Mouse (Mus musculus) CH12.LX (cell line): Measurements from ENCODE around the gene Asap2. TPM values are rescaled to one million over a fixed set of nuclear protein-coding genes. Genes with fewer than 3 reads are reported as not detected.

Source experiments
- DNase-seq: peaks from one replicate; pipeline ENCODE4 v3.0.0-alpha.2; 2013; ENCODE audit errors: extremely low read depth
- H3K27ac ChIP-seq: 2 replicates; pipeline ENCODE4 v1.5.1; 2012; ENCODE audit warnings: low read depth, mild to moderate bottlenecking, control low read depth, moderate library complexity; ENCODE audit not compliant: insufficient read depth
- H3K27me3 ChIP-seq: replicated peaks from 2 replicates; pipeline ENCODE3; 2012; ENCODE audit warnings: inconsistent platforms
- H3K36me3 ChIP-seq, 2 experiments: replicated peaks in 1 of 2; 2 replicates each; pipeline versions ENCODE3 to v1.6.1; 2012; ENCODE audit warnings: inconsistent platforms in 1 of 2, low read length in 1 of 2, mild to moderate bottlenecking in 1 of 2, mixed read lengths in 1 of 2, moderate library complexity in 1 of 2; ENCODE audit not compliant: control insufficient read depth in 1 of 2, insufficient read depth in 1 of 2
- H3K4me1 ChIP-seq, 2 experiments: 2 replicates each; pipeline ENCODE4 v1.6.1; 2012; ENCODE audit warnings: inconsistent platforms in 1 of 2, moderate library complexity in 1 of 2; ENCODE audit not compliant: insufficient read depth in 2 of 2, control insufficient read depth in 1 of 2
- H3K4me2 ChIP-seq: 2 replicates; pipeline ENCODE4 v1.6.1; 2012; ENCODE audit warnings: low read depth, mild to moderate bottlenecking, control low read depth; ENCODE audit not compliant: poor library complexity, insufficient read depth, severe bottlenecking
- H3K4me3 ChIP-seq, 3 experiments: fragments of 150-350 bp in 1 of 3; sonication (generic) in 1 of 3; replicated peaks in 1 of 3; 2 replicates each; pipeline versions ENCODE3 to v1.5.1; 2011 to 2012; ENCODE audit warnings: low read depth in 2 of 3, low read length in 2 of 3, mild to moderate bottlenecking in 2 of 3, moderate library complexity in 2 of 3, control low read depth in 1 of 3, improper control_type of control experiment in 1 of 3, inconsistent platforms in 1 of 3, mixed read lengths in 1 of 3; ENCODE audit not compliant: poor library complexity in 1 of 3
- H3K79me2 ChIP-seq: replicated peaks from 2 replicates; pipeline ENCODE4 v1.6.1; 2012; ENCODE audit warnings: mild to moderate bottlenecking, moderate library complexity; ENCODE audit not compliant: control insufficient read depth, poor library complexity, insufficient read depth, severe bottlenecking; ENCODE audit errors: extremely low read depth
- H3K9ac ChIP-seq: 2 replicates; pipeline ENCODE4 v1.6.1; 2012; ENCODE audit warnings: low read depth, mild to moderate bottlenecking, control low read depth, moderate library complexity; ENCODE audit not compliant: insufficient read depth
- H3K9me3 ChIP-seq: replicated peaks from 2 replicates; pipeline ENCODE3; 2012; ENCODE audit warnings: low read length, inconsistent platforms, mixed read lengths
- BHLHE40 ChIP-seq: IDR thresholded peaks from 2 replicates; pipeline ENCODE4 v1.6.1; 2011; ENCODE audit warnings: mild to moderate bottlenecking, low read depth, low read length, improper control_type of control experiment
- CHD1 ChIP-seq: IDR thresholded peaks from 2 replicates; pipeline ENCODE4 v1.6.1; 2012; ENCODE audit warnings: low read depth, low read length, improper control_type of control experiment, inconsistent platforms
- CHD2 ChIP-seq: IDR thresholded peaks from 2 replicates; pipeline ENCODE4 v1.6.1; 2011; ENCODE audit warnings: low read length, improper control_type of control experiment
- CTCF ChIP-seq, 2 experiments: IDR thresholded peaks in 1 of 2; conservative IDR thresholded peaks in 1 of 2; 2 replicates each; pipeline ENCODE4 v1.5.1; 2011 to 2012; ENCODE audit warnings: low read depth in 2 of 2, low read length in 2 of 2, improper control_type of control experiment in 1 of 2, inconsistent platforms in 1 of 2, mild to moderate bottlenecking in 1 of 2, moderate library complexity in 1 of 2
- ETS1 ChIP-seq: conservative IDR thresholded peaks from 2 replicates; pipeline ENCODE4 v1.6.1; 2012; ENCODE audit warnings: low read depth, mild to moderate bottlenecking, inconsistent platforms, low read length, improper control_type of control experiment, moderate library complexity
- IRF4 ChIP-seq: IDR thresholded peaks from 2 replicates; pipeline ENCODE4 v1.6.1; 2014; ENCODE audit warnings: low read depth, mild to moderate bottlenecking, inconsistent platforms, low read length, improper control_type of control experiment
- JUN ChIP-seq: IDR thresholded peaks from 2 replicates; pipeline ENCODE4 v1.6.1; 2011; ENCODE audit warnings: low read depth, mild to moderate bottlenecking, low read length, improper control_type of control experiment, moderate library complexity; ENCODE audit not compliant: insufficient read depth
- JUND ChIP-seq: conservative IDR thresholded peaks from 2 replicates; pipeline ENCODE4 v1.6.1; 2011; ENCODE audit warnings: low read depth, low read length, improper control_type of control experiment
- KAT2A ChIP-seq: IDR thresholded peaks from 2 replicates; pipeline ENCODE4 v1.6.1; 2012; ENCODE audit warnings: low read length, improper control_type of control experiment, inconsistent platforms; ENCODE audit not compliant: insufficient replicate concordance
- MAFK ChIP-seq: IDR thresholded peaks from 2 replicates; pipeline ENCODE4 v1.6.1; 2011; ENCODE audit warnings: low read length, improper control_type of control experiment; ENCODE audit not compliant: insufficient replicate concordance
- MAX ChIP-seq: IDR thresholded peaks from 2 replicates; pipeline ENCODE4 v1.6.1; 2011; ENCODE audit warnings: low read length, improper control_type of control experiment
- MAZ ChIP-seq: IDR thresholded peaks from 2 replicates; pipeline ENCODE4 v1.6.1; 2012; ENCODE audit warnings: low read depth, mild to moderate bottlenecking, inconsistent platforms, low read length, improper control_type of control experiment, moderate library complexity
- MEF2A ChIP-seq: IDR thresholded peaks from 2 replicates; pipeline ENCODE4 v1.6.1; 2014; ENCODE audit warnings: low read depth, mild to moderate bottlenecking, inconsistent platforms, low read length, improper control_type of control experiment, borderline replicate concordance
- MXI1 ChIP-seq: IDR thresholded peaks from 2 replicates; pipeline ENCODE4 v1.6.1; 2011; ENCODE audit warnings: mild to moderate bottlenecking, low read depth, low read length, improper control_type of control experiment
- MYC ChIP-seq: IDR thresholded peaks from 2 replicates; pipeline ENCODE4 v1.6.1; 2011; ENCODE audit warnings: low read depth, mild to moderate bottlenecking, improper control_type of control experiment, low read length
- NELFE ChIP-seq: IDR thresholded peaks from 2 replicates; pipeline ENCODE4 v1.6.1; 2011; ENCODE audit warnings: low read depth, low read length, improper control_type of control experiment
- PAX5 ChIP-seq: IDR thresholded peaks from 2 replicates; pipeline ENCODE4 v1.6.1; 2012; ENCODE audit warnings: low read length, inconsistent platforms, mixed read lengths
- SMC3 ChIP-seq: IDR thresholded peaks from 2 replicates; pipeline ENCODE4 v1.6.1; 2011; ENCODE audit warnings: low read depth, low read length, improper control_type of control experiment
- UBTF ChIP-seq: IDR thresholded peaks from 2 replicates; pipeline ENCODE4 v1.6.1; 2012; ENCODE audit warnings: low read depth, mild to moderate bottlenecking, inconsistent platforms, low read length, improper control_type of control experiment, moderate library complexity
- USF2 ChIP-seq: conservative IDR thresholded peaks from 2 replicates; pipeline ENCODE4 v1.6.1; 2011; ENCODE audit warnings: low read depth, low read length, improper control_type of control experiment
- ZKSCAN1 ChIP-seq: IDR thresholded peaks from 2 replicates; pipeline ENCODE4 v1.6.1; 2012; ENCODE audit warnings: low read depth, inconsistent platforms, low read length, improper control_type of control experiment, borderline replicate concordance
- ZMIZ1 ChIP-seq: IDR thresholded peaks from 2 replicates; pipeline ENCODE4 v1.6.1; 2012; ENCODE audit warnings: low read depth, mild to moderate bottlenecking, inconsistent platforms, low read length, improper control_type of control experiment
- ZNF384 ChIP-seq: IDR thresholded peaks from 2 replicates; pipeline ENCODE4 v1.6.1; 2012; ENCODE audit warnings: low read depth, low read length, improper control_type of control experiment, inconsistent platforms
- dilution Hi-C: fragments of 300-500 bp; cut with MboI; formaldehyde crosslinking; loops from 2 replicates; pipeline ENCODE4 v1.14.3; 2020; ENCODE audit warnings: low sequenced_read_pairs; ENCODE audit not compliant: extremely low pct_unique_long_range_greater_than_20kb, extremely low pct_ligation_motif_present
- in situ Hi-C: fragments of 300-500 bp; cut with MboI; formaldehyde crosslinking; loops from 3 replicates; pipeline ENCODE4 v1.14.3; 2019; ENCODE audit warnings: low sequenced_read_pairs, low pct_ligation_motif_present, low pct_unique_long_range_greater_than_20kb, mixed read lengths
- polyA plus RNA-seq: library from polyadenylated mRNA; unstranded; fragments of >175 nt; gene quantifications from 2 replicates; pipeline ENCODE4 v1.2.1, GENCODE M21; 2012; ENCODE audit warnings: low read depth; ENCODE audit not compliant: insufficient read length
- total RNA-seq, 2 experiments: library from RNA; depleted of rRNA; stranded (reverse); fragments of 300-350 nt in 1 of 2; fragments of >200 nt in 1 of 2; gene quantifications; 2 replicates each; pipeline ENCODE4 v1.2.3; 2012 to 2014

Asap2 gene
- total and polyA plus RNA-seq, 3 experiments: 0.17 to 0.64 (median 0.17) TPM

GRCm38 (mm10) chr12:21301324-21301723 lies 311.1 kb downstream of the Asap2 start:
- Histone ChIP-seq H3K4me3 (no peak overlapping the region), H3K27ac (no peak overlapping the region), H3K4me1 (no peaks in the 10 kb centered on the region), H3K79me2 (no peaks in the 10 kb centered on the region; the same call in 1 of the 2 replicates), H3K9me3 (no peaks in the 10 kb centered on the region), H3K36me3 (peaks cover 72 to 88% of the 10 kb centered on the region in 2 experiments), H3K4me2 (no peak overlapping the region), H3K27me3 (no peaks in the 10 kb centered on the region), H3K9ac (no peak overlapping the region)
- dilution Hi-C loops (no loop called here), in situ Hi-C loops (no loop called here)
- DNase-seq: no peak
- TF ChIP-seq CHD2 (no peak), JUN (no peak)

- Histone ChIP-seq H3K9me3 (no peaks in the 10 kb centered on the region), H3K27ac (no peak overlapping the region), H3K79me2 (no peaks in the 10 kb centered on the region; the same call in 1 of the 2 replicates), H3K9ac (no peak overlapping the region), H3K4me3 (no peak overlapping the region), H3K27me3 (no peaks in the 10 kb centered on the region), H3K4me2 (no peak overlapping the region), H3K36me3 (peaks cover 74 to 88% of the 10 kb centered on the region in 2 experiments), H3K4me1 (no peaks in the 10 kb centered on the region)
- dilution Hi-C loops: no loop called here
- in situ Hi-C loops: no loop called here
- TF ChIP-seq MXI1 (no peak), JUND (no peak), NELFE (no peak), ETS1 (no peak), UBTF (no peak), ZMIZ1 (no peak)
- no peak for DNase-seq
Observed at GRCm38 (mm10) chr12:21301932-21302331, 311.7 kb downstream of the Asap2 start.

DNA sequence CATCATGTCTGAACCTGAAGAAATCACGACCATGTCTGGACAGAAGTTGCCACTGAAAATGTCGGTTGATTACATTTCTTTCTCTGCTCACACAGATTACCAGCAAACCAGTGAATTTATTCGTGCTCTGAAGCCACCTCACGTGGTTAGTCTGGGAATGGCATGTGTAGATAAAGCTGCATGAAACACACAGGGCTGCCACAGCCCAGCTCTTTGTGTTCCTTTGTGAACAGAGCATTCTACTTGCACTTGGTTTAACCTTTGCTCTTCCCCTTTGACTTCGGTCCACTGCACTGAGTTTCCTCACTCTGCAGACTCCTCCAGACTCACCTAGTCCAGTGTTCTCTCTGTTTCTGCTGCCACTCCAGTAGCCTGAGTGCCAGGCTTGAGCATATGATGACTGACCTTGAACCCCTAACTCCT lies 312.1 kb downstream of the Asap2 start:
- Histone ChIP-seq H3K27me3 (no peaks in the 10 kb centered on the region), H3K36me3 (peaks cover 72 to 88% of the 10 kb centered on the region in 2 experiments), H3K9me3 (no peaks in the 10 kb centered on the region), H3K4me2 (no peak overlapping the region), H3K4me1 (no peaks in the 10 kb centered on the region), H3K27ac (no peak overlapping the region), H3K9ac (no peak overlapping the region), H3K79me2 (no peaks in the 10 kb centered on the region; the same call in 1 of the 2 replicates), H3K4me3 (no peak overlapping the region)
- no peak for DNase-seq
- TF ChIP-seq BHLHE40 (no peak), UBTF (no peak), KAT2A (no peak), MAFK (no peak), MAX (no peak), SMC3 (no peak), PAX5 (no peak), JUN (no peak), MAZ (no peak), IRF4 (no peak), CHD1 (no peak), ZKSCAN1 (no peak), ZNF384 (no peak), MEF2A (no peak), MYC (no peak), USF2 (no peak), CTCF (conservative IDR thresholded peaks at IDR 0.05 in 1 of 2, IDR thresholded peaks at IDR 0.05 in 1 of 2; ENCODE audit: low read depth in 2 of 2, low read length in 2 of 2) (no peak)
- in situ Hi-C loops: no loop called here
- dilution Hi-C loops: no loop called here
